Mouse (Mus musculus) bone marrow macrophage, adult 2 months (primary cell): ENCODE measurements around the gene Naxd.

Source experiments
- CTCF ChIP-seq: IDR thresholded peaks from 2 replicates; pipeline ENCODE4 v1.5.1; 2012; ENCODE audit warnings: low read depth, mild to moderate bottlenecking, low read length, moderate library complexity
- POLR2A ChIP-seq: IDR thresholded peaks from 2 replicates; pipeline ENCODE4 v1.6.1; 2012; ENCODE audit warnings: mild to moderate bottlenecking, low read depth, low read length, borderline replicate concordance

DNA sequence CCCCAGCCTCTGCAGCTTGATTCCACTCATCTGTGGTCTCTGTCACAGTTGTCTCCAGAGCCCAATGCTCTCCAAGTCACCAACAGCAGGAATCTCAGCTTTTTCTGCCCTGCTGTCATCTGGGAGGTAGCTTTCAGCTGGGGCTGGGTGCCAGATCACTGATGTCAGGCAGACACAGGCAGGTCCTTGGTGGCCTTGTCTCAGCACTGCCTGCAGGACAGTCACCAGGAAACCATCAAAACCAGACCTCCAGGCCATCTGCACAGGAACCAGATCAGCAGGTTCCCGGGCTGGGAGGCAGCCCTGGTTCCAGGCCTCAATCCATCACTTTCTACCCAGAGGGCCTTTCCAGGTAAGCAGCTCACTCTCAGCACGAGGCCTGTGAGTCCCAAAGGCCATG, 35.5 kb upstream of the Naxd start:
- TF ChIP-seq CTCF = no peak
- TF ChIP-seq POLR2A = no peak
